Mouse (Mus musculus): ENCODE results near the gene Car3. TPM values are rescaled to one million over a fixed set of nuclear protein-coding genes. Genes with fewer than 3 reads are reported as not detected.

Gene Car3
- polyA plus RNA-seq, 1 experiment from 2014 or later, result 2.2 TPM

DNA sequence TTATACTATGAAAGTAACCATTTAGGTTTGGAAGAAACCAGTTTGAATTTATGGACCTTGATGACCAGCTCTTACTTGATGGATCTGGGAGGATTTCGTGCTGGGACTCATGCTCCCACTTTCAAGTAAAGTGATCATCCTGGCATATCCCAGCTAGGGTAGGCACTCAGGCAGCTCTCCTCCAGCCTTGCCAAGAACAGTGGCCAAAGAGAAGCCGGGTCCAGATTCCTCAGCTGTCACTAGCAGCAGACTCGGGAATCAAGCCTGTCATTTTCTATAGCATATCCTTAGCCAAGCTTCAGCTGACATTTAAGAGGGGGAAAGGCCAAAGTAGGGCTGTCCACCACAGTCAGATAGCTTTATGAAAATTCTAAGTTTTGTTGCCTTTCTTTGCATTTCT, 3.0 kb upstream of the Car3 start:
- peaks cover 19% of the 10 kb centered on the region for H3K4me1 ChIP-seq
- no peak overlapping the region for H3K4me3 ChIP-seq
- no peak overlapping the region for H3K27ac ChIP-seq
- no peaks in the 10 kb centered on the region for H3K36me3 ChIP-seq (replicated peaks)
- DNase-seq (ENCODE audit: extremely low spot score, low spot score), result no peak
- H3K9me3 ChIP-seq, result no peaks in the 10 kb centered on the region
- 93% methylated on average over 3 of the region's 3 CpGs for WGBS
- H3K27me3 ChIP-seq (ENCODE audit: poor library complexity, severe bottlenecking), result no peaks in the 10 kb centered on the region

DNA sequence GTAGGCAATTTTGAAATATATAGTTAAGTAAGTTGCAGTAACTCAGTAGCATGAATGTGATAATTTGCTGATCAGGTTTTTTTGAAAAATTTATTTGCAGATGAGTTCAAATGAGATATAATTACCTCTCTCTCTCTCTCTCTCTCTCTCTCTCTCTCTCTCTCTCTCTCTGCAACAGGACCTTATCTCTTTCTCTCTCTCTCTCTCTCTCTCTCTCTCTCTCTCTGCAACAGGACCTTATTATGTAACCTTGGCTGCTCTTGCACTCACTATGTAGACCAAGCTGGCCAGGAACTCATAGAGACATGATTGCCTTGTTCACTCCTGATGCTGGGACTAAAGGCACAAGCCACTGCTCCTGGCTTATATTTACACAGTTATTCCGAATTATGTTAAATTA, 2.1 kb upstream of the Car3 start:
- H3K27me3 ChIP-seq (ENCODE audit: poor library complexity, severe bottlenecking), result no peaks in the 10 kb centered on the region
- H3K36me3 ChIP-seq (replicated peaks), result no peaks in the 10 kb centered on the region
- H3K4me1 ChIP-seq, result peaks cover 19% of the 10 kb centered on the region
- H3K9me3 ChIP-seq, result no peaks in the 10 kb centered on the region
- H3K4me3 ChIP-seq, result no peak overlapping the region
- DNase-seq (ENCODE audit: extremely low spot score, low spot score), result no peak
- H3K27ac ChIP-seq, result no peak overlapping the region
- WGBS, result 86% methylated on average over 1 of the region's 1 CpGs

DNA sequence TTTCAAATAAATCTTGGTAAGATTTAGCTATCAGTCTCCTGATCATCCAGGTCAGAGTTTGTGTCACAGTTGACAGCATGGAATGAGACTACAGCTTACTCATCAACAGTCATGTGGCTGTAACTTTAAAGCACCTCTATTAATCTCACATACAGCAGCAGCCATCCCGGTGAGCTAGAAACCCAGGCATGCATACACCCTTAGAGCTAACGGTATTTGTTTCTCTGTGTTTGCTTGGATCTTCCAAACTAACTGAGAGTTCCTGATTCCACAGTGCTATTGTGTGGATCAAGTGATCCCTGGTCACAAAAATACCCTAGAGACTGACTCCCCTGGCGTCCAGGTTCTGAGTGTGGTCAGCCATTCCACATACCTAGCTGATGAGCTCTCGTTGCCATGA, 1.5 kb upstream of the Car3 start:
- H3K4me1 ChIP-seq, result peaks cover 19% of the 10 kb centered on the region
- H3K4me3 ChIP-seq, result peak overlapping the region; percentile 54; the same call in 1 of the 2 replicates
- no peaks in the 10 kb centered on the region for H3K36me3 ChIP-seq (replicated peaks)
- DNase-seq (ENCODE audit: extremely low spot score, low spot score), result no peak
- no peaks in the 10 kb centered on the region for H3K27me3 ChIP-seq (ENCODE audit: poor library complexity, severe bottlenecking)
- no peak overlapping the region for H3K27ac ChIP-seq
- WGBS, result 29% methylated on average over 4 of the region's 4 CpGs
- no peaks in the 10 kb centered on the region for H3K9me3 ChIP-seq

DNA sequence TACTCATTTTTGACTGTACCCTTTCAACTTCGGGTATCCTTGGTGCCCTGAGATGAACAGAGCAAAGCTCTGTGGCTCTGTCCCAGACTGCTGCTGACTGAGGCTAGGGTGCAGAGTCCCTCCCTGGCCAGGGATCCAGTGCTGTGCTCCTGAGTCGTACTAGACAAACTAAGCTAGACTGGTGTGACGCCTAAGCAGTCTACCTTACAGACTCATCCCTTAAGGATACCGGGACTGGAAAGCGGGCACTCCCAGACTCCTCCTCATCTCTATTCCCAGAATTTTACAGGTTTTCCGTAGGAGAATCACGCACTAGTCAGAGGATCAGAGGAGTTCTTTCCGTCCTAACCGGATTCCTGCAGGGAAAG, 674 bp upstream of the Car3 start:
- DNase-seq (ENCODE audit: extremely low spot score, low spot score), result no peak
- Histone ChIP-seq H3K9me3 (no peaks in the 10 kb centered on the region), H3K4me1 (peaks cover 19% of the 10 kb centered on the region), H3K36me3 (replicated peaks) (no peaks in the 10 kb centered on the region), H3K4me3 (peak overlapping the region; percentile 54), H3K27ac (peak overlapping the region; percentile 87), H3K27me3 (ENCODE audit: poor library complexity, severe bottlenecking) (no peaks in the 10 kb centered on the region)
- WGBS, result under 1% methylated on average over 9 of the region's 9 CpGs

DNA sequence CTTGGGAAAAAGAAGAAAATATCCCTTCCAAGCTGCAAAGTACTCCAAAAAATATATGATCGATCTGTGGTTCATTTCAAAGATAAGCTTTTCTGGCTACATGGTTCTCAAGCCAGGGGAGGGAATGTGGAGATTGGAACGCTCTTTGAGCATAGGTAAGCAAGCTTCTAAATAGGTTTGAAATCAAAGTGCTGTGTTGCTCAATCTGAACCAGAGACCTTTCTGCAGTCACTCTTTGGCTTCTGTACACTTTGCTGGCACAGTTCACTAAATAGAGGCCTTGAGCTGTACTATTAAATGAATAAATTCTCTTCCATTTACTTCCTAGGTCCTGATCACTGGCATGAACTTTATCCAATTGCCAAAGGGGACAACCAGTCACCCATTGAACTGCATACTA, 610 bp downstream of the Car3 start:
- 0 out of 2 replicates have a peak, but pooled peaks cover 2% of the 10 kb centered on the region for H3K27me3 ChIP-seq (ENCODE audit: poor library complexity, severe bottlenecking)
- H3K4me1 ChIP-seq, result peaks cover 19% of the 10 kb centered on the region
- H3K36me3 ChIP-seq (replicated peaks), result no peaks in the 10 kb centered on the region
- H3K27ac ChIP-seq, result no peak overlapping the region
- H3K4me3 ChIP-seq, result no peak overlapping the region
- 89% methylated on average over 2 of the region's 2 CpGs for WGBS
- H3K9me3 ChIP-seq, result no peaks in the 10 kb centered on the region
- no peak for DNase-seq (ENCODE audit: extremely low spot score, low spot score)

DNA sequence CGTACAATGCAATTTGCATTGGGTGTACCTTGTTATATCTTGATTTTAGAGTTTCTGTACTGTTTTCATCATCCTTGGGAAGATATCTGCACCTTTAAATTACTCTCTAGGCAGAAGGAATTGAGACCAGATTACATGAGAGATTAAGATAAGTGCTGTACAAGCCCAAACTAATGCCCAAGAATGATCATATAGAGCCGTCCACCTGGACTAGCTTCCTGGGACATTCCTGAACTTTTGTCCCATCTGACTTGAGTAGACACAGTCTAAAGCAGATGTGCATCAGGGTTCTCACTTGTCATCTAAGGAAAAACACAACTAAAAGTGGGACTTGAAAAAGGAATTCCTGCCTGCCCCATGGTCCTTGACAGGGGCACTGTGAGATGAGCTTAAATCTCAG, 2.6 kb downstream of the Car3 start:
- no peak for DNase-seq (ENCODE audit: extremely low spot score, low spot score)
- WGBS, result 69% methylated on average over 2 of the region's 2 CpGs
- peaks cover 25% of the 10 kb centered on the region for H3K4me1 ChIP-seq
- no peak overlapping the region for H3K4me3 ChIP-seq
- H3K27me3 ChIP-seq (ENCODE audit: poor library complexity, severe bottlenecking), result peaks cover 6% of the 10 kb centered on the region; the same call in 1 of the 2 replicates
- no peaks in the 10 kb centered on the region for H3K9me3 ChIP-seq
- no peak overlapping the region for H3K27ac ChIP-seq
- no peaks in the 10 kb centered on the region for H3K36me3 ChIP-seq (replicated peaks)

DNA sequence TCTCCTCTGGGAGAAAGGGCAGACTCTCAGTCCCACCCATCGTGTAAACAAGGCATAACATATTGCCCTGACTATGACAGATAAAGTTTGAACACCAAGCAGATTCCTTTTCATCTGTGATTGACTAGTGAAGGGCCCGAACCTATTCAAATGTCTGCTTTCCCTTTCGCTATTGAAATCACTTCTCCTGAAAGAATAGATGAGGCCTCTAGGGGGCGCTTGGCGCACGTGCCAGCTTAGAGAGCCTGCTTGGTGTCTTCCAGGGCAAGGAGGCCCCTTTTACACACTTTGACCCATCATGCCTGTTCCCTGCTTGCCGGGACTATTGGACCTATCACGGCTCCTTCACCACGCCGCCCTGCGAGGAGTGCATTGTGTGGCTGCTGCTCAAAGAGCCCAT, 6.5 kb downstream of the Car3 start:
- Histone ChIP-seq H3K9me3 (no peaks in the 10 kb centered on the region), H3K4me3 (no peak overlapping the region), H3K36me3 (replicated peaks) (no peaks in the 10 kb centered on the region), H3K27me3 (ENCODE audit: poor library complexity, severe bottlenecking) (peaks cover 6% of the 10 kb centered on the region; the same call in 1 of the 2 replicates), H3K27ac (no peak overlapping the region), H3K4me1 (peaks cover 5% of the 10 kb centered on the region; the same call in 1 of the 2 replicates)
- WGBS, result 19% methylated on average over 11 of the region's 11 CpGs
- peak; percentile 70 for DNase-seq (ENCODE audit: extremely low spot score, low spot score)

DNA sequence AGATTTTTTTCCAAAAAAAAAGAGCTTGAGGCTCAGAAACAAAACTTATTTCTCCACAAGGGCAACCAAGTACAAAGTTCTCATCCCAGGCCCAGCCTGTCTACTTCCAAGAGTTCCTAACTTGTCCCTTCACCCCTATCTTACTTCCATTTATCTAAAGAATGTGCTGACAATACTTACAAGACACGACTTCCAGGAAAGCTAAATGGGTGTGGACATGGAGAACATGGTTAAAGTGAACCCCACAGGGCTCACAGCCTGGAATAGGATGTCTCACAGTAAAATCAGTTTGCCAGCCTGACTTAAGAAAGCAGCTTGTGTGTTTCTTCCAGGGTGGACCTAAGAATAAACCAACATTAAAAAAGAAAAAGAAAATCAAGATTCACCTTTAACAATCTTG, 7.2 kb downstream of the Car3 start:
- no peak overlapping the region for H3K27ac ChIP-seq
- WGBS, result 76% methylated on average over 1 of the region's 1 CpGs
- peaks cover 6% of the 10 kb centered on the region; the same call in 1 of the 2 replicates for H3K27me3 ChIP-seq (ENCODE audit: poor library complexity, severe bottlenecking)
- peaks cover 5% of the 10 kb centered on the region; the same call in 1 of the 2 replicates for H3K4me1 ChIP-seq
- DNase-seq (ENCODE audit: extremely low spot score, low spot score), result no peak
- H3K9me3 ChIP-seq, result no peaks in the 10 kb centered on the region
- H3K4me3 ChIP-seq, result no peak overlapping the region
- H3K36me3 ChIP-seq (replicated peaks), result no peaks in the 10 kb centered on the region

DNA sequence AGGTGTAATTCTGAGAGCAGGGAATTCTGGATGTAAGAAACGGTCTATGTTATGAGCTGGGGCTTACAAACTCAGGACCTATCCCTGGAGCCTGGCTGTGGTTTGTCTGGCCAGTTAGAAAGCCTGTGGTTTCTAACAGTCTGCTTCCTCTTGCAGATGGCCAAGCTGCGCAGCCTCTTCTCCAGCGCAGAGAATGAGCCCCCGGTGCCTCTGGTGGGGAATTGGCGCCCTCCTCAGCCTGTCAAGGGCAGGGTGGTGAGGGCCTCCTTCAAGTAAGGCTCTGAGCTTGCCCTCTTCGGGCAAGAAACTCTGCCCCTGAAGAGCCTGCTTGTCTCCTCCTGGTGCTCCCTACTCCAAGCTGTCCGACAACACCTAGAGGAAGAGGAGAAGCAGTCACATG, 8.1 kb downstream of the Car3 start:
- Histone ChIP-seq H3K27me3 (ENCODE audit: poor library complexity, severe bottlenecking) (peaks cover 6% of the 10 kb centered on the region; the same call in 1 of the 2 replicates), H3K4me3 (no peak overlapping the region), H3K36me3 (replicated peaks) (no peaks in the 10 kb centered on the region), H3K4me1 (peaks cover 5% of the 10 kb centered on the region; the same call in 1 of the 2 replicates), H3K27ac (no peak overlapping the region), H3K9me3 (no peaks in the 10 kb centered on the region)
- DNase-seq (ENCODE audit: extremely low spot score, low spot score), result no peak
- WGBS, result 55% methylated on average over 7 of the region's 7 CpGs

DNA sequence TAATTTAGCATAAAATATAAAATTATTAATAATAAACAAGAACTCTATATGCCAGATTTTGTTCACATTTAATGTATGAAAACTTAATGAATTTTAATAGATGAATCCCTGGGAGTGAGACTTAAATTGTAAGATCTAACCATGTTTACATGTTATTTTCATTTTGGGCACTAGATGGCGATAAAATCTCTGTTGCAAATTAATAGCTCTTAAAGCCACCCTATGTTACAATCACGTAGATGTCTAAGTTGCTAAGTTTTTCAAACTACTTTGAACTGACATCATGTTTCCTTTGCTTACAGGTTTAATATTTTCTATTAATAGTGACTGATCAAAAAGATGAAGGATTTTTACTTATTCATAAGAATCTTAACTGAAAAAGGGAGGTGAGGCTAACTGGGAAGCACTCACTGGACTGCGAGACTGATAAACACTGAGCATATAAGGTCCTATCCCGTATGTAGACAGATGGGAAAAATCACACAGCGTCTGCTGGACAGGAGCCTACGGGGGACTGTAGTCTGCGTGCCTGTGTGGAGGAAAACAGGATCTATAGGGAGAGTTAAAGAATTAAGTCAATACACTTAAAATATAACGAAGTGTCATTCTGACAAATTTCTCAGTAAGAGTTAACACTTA, 11.2 kb downstream of the Car3 start:
- peaks cover 5% of the 10 kb centered on the region; the same call in 1 of the 2 replicates for H3K4me1 ChIP-seq
- DNase-seq (ENCODE audit: extremely low spot score, low spot score), result no peak
- H3K4me3 ChIP-seq, result no peak overlapping the region
- H3K9me3 ChIP-seq, result no peaks in the 10 kb centered on the region
- 51% methylated on average over 8 of the region's 8 CpGs for WGBS
- H3K36me3 ChIP-seq (replicated peaks), result no peaks in the 10 kb centered on the region
- no peak overlapping the region for H3K27ac ChIP-seq
- H3K27me3 ChIP-seq (ENCODE audit: poor library complexity, severe bottlenecking), result no peaks in the 10 kb centered on the region

DNA sequence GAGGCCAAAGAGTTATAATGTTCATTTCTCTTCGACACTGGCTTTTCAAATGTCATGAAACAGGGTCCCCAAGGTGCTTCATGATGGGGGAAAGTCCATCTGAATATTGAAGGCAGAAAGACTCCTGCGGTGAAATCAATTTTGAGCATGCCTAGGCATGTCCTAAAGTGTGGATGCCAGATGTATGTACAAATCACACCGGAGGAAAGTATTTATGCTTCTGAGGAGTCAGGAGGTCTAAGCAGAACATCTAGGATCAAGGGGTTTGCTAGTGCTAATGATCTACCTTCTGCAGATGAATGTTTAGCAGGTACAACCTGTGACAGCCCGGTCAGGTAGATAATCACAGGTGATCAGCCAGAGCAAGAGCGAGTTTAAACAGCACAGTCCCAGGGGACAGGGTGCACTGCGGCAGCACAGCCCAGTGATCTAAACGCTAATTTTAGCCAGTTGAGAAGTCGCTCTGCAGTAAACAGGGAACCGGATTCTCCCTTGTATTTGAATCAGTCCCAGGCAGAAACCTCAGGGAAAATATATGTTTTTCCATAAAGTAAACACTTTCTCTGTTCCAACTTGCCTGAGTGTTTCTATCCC, 13.1 kb downstream of the Car3 start:
- no peak overlapping the region for H3K27ac ChIP-seq
- H3K9me3 ChIP-seq, result no peaks in the 10 kb centered on the region
- 81% methylated on average over 9 of the region's 9 CpGs for WGBS
- no peak for DNase-seq (ENCODE audit: extremely low spot score, low spot score)
- H3K36me3 ChIP-seq (replicated peaks), result no peaks in the 10 kb centered on the region
- H3K4me1 ChIP-seq, result no peaks in the 10 kb centered on the region
- H3K4me3 ChIP-seq, result no peak overlapping the region
- H3K27me3 ChIP-seq (ENCODE audit: poor library complexity, severe bottlenecking), result no peaks in the 10 kb centered on the region

DNA sequence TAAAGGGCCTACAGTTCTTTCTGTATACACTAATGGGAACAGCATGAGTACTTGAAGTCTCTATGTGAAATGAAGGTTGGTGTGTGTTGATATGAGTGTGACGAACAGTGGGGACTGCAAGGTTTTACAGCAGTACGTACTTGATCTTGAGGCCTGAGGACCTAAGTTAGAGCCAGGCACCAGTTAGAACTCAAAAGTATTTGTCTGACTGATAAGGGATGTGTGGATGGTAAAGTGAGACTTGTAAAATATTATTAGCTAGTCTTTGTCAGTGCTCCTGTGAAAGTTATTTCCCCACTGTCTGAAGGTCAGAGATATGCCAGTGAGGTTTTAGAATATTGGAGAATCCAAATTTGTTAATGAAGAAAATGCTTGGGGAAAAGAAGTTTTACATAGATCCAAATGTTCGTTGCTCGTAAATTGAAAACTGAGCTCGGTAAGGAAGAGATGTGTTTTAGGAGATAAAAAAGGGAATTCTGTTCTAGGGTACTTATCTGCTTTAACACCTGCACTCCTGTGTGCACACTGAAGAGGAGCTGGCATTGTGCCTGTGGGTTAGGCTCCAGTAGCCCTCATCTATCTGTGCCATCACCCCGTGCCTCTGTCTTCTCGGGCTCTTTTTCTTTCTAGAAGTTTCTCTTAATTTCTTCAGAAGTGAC, 14.1 kb downstream of the Car3 start:
- Histone ChIP-seq H3K9me3 (no peaks in the 10 kb centered on the region), H3K4me1 (no peaks in the 10 kb centered on the region), H3K4me3 (no peak overlapping the region), H3K27ac (no peak overlapping the region), H3K36me3 (replicated peaks) (no peaks in the 10 kb centered on the region), H3K27me3 (ENCODE audit: poor library complexity, severe bottlenecking) (no peaks in the 10 kb centered on the region)
- 85% methylated on average over 7 of the region's 7 CpGs for WGBS
- DNase-seq (ENCODE audit: extremely low spot score, low spot score), result no peak

DNA sequence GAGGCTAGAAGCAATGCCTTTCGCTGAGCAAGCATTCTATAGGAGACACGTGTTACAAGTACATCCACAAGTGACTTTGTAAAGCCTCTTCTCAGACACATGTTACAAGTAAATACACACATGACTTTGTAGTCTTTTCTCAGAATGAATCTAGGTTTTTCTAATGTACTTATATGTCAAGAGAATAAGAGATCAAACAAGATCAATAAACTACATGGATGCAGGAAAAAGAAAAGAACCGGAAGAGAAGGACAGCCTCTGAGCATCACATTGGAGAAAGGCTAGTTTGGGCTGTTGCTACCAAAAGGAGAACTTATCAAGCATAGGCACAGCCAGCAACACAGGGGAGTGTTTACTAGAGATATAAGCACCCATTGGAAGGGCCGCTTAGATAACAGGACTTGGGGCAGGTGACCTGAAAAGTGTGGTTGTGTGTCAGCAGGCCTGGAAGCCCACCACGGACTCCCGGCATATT, 15.5 kb downstream of the Car3 start:
- H3K27ac ChIP-seq, result no peak overlapping the region
- 80% methylated on average over 6 of the region's 6 CpGs for WGBS

More for the DNA sequence above, 15.5 kb downstream of the Car3 start:
- no peaks in the 10 kb centered on the region for H3K9me3 ChIP-seq
- H3K4me1 ChIP-seq, result no peaks in the 10 kb centered on the region
- no peak for DNase-seq (ENCODE audit: extremely low spot score, low spot score)
- no peaks in the 10 kb centered on the region for H3K36me3 ChIP-seq (replicated peaks)
- H3K4me3 ChIP-seq, result no peak overlapping the region
- H3K27me3 ChIP-seq (ENCODE audit: poor library complexity, severe bottlenecking), result 0 out of 2 replicates have a peak, but pooled peaks cover 4% of the 10 kb centered on the region
